Mouse (Mus musculus) urinary bladder, postnatal 4 days (tissue): ENCODE results near the gene Dhcr24.

Experiments
- DNase-seq, 2 experiments: peaks; one replicate each; pipeline ENCODE4 v3.0.0; 2021 to 2022; ENCODE audit warnings: low spot score in 2 of 2

Dhcr24 gene

DNA sequence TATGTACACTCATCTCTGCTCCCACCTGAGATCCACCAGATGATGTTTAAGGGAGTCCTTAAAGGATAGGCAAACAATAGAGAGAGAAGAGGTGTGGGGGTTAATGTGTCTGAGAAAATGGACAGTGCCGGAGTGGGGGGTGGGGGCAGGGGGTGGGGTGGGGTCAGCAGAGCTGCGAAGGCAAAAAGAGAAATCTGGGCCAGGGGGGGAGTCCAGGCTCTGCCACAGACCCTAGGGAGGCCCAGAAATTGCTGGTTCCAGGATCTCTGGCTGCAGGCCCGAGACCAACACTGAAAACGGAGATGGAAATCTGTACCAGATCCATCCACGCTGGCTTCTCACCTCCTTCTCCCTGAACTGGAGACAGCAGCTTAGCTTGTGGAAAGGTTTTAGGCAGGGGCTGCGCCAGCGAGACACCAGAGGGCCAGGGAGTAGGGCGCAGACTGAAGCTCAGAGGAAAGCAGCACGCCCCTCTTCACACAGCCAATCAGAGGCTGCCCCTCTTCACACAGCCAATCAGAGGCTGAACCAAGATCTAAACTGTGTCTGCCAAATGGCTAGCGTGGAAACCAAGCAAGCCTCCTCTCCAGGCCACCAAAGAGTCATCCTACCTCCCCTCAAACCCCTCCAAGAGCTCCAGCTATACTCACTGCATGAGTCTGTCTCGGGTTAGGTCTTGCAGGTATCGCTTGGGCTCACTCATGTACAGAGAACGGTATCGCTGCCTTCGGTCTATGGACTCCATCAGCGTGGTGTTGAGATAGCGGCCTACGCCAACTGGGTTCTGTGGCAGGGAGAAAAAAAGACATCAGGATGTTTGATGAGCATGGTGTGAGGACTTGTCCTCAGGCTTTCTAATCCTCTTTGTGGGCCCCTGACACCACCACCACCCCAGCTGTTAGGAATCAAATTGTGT lies 46.1 kb downstream of the Dhcr24 start:
- DNase-seq: no peak

DNA sequence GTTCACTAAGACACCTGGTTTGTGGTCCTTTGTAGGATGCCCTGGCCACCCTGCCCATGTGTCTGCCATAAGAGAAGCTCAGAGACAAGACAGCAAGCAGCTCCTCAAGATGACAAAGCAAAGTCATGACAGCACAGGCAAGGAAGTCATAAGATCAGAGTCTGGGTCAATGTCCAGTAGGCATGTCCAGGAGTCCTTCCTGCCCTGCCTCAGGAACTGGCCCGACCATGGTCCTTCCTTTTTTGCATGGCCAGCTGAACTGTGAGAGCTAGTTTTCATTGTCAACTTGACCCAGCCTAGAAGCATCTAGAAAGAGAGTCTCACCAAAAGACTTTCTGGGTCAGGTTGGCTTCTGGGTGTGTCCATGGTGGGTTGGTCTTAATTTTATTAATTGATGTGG lies 47.1 kb downstream of the Dhcr24 start:
- no peak for DNase-seq

DNA sequence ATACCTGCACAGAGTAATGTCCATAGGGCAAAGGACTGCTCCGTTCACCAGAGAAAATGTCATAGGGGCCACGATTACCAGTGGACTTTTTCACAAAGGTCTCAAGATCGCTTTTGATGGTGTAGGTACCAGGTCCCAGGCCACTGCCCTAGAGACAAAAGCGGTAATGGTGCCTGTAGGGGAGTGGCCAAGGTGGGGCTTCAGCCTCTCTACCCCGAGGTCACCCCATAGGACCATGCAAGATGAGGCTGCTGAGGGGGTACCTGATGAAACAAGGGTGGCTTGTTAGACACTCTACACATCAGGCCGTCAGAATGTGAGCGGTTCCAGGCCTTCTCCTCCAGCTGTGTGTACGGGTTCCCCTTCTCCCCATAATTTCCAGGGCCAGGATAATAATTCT lies 52.3 kb downstream of the Dhcr24 start:
- no peak for DNase-seq

DNA sequence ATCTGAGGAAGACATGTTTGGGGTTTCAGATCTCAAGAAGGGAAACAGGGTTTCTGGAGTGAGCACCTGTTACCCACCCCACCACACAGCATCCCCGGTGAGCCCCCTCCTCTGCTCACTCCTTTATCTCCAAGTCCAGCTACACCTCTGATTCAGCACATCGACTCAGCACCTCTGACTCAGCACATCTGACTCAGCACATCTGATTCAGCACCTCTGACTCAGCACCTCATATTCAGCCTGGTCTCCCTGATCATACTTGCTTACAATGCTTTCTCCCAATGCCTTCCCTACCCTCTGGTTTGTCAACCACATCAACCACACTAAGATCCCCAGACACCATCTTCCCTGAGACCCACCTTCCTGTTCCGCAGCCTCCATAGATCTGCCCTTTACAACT lies 52.7 kb downstream of the Dhcr24 start:
- DNase-seq: no peak

DNA sequence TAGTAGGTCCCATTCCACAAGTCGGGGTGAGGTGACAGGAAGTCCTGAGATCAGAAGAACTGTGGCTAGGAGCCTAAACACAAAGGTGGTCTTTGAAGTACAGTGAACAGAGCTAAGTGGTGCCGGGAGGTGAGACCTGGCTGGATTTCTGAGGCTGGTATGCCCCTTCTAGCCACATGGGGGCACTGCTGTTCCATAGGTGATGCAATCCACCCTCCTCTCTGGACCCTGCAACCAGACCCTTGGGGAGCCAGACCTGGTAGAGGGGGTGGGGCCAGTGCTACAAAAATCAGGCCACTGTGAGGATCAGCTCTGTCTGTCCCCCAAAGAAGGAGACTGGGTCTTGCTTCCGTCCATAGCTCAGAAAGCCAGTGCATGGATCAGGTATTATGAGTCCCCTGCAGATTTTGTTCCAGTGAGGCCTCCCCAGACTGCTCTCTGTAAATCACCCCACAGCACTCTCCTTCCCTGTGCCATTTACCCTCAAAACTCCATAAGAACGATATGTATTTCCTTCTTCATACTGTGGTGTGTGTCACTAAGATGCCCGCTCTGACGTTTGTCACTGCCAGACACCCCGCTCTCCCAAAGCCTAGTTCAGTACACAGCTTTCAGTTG lies 53.5 kb downstream of the Dhcr24 start:
- peak; percentile 36 to 78 for DNase-seq

DNA sequence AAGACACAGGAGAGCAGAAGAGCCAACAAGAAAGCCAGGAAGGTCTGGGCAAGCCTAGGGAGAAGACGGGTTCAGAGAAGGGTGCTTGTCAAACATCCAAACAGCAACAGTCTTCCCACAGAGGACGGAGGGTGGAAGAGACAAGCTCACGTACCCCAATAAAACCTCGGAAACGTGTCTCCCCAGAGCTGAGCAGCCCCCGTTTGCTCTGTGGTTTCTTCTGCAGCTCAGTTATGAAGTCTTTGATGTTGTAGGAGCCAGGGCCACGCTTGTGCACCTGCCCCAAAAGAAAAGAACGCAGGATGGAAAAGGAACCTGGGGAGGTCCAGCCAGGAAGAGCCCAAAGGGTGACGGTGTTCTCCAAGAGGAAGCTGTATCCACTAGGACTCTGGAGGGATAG lies 54.0 kb downstream of the Dhcr24 start:
- DNase-seq: no peak

DNA sequence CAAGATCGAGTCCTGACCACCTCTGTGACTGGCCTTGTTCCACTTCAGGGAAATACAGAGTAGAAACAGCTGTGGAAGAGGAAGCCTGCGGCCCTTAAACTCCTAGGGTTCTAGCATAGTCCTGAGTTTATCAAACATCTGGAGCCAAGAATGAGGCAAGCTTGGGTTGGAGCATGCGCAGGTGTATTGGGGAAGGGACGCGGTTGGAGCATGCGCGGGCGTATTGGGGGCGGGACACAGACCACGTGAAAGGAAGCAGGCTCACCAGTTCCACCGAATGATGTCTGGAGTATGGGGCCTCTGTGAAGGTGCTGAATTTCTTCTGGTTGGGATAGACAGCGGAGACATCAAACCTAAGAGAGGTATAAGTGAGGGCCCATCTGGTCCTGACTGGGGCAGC lies 54.8 kb downstream of the Dhcr24 start:
- no peak for DNase-seq

DNA sequence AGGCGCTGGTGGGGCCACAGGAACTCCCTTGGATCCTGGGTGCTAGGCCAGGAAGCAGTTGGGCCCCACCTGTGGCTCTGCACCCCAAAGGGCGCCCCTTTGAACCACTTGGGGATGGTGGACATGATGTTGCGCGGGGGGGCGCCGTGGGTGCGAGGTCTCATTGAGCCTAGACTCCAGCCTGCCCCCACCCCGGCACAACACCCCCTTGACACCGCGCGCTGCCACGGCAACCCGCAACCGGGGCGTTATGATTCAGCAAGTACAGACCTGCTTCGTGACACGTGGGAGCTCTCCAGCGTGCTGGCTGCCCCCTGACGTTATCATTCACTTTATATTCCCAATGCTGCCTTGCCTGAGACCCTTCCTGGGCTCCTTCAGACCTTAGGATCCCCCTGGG lies 56.2 kb downstream of the Dhcr24 start, which contains the start of gene Lexm:
TSS of gene Lexm (minus strand) at position 186 of the 400 bp plus-strand sequence.
- no peak for DNase-seq

DNA sequence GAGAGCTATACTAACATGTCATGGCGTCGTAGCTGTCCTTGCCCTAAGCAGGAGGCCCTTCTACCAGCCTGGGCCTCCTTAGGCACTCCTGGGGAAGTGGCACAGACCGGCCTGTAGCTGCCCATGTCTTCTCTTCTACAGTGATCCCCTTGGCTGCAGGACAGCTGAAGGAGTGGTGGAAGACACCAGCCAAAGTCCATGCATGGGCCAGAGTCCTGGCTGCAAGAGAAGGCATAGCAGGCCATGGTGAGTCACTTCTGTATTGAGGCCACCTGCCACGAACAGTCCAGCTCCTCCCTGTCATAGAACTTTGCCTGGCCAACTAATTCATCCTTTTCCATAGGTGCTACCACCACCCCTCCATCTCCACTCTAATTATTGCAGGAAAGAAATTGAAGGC lies 58.1 kb downstream of the Dhcr24 start:
- DNase-seq: no peak

DNA sequence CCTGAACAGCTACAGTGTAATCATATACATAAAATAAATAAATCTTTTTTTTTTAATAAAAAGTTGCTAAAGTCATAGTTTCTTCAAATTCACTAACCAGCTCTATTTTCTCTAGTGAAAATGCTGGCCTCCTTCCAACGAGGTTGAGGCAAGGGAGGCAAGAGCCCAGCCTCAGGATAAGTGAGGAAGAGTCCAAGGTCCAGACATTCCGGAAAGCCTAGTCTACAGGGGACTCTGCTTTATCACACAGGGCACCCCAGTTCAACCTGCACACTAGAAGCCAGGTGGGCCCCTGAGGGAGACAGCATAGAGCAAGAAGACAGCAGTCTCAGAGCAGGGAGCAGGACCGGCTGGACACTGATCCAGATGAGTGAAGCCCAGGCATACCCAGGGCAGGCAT lies 60.6 kb downstream of the Dhcr24 start:
- no peak for DNase-seq

DNA sequence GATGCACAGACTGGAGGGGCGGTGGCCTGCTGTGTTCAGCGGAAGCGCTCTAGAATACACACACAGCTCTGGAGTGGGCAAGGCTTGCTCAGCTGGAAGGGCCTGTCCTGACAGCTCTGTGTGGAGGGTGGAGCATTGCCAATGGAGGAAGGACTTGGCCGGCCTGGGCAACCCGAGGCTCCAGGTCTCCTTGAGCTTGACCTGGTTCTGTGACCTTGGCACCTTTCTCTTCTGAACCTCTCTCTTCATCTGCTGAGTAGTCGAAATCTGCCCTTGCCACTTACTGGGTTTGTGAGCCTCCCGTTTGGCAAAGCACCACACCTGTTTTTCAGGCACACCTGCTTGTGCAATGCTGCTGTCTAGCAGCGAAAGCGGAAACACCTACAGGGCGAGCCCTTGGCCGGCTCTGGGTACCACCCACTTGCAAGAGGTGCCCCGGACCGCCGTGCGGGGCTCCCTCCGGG lies 61.2 kb downstream of the Dhcr24 start, which contains the start of gene Ttc22:
TSS of gene Ttc22 (plus strand) at position 403 of the 464 bp plus-strand sequence.
- peak in 1 of 2 experiments; percentile 31 for DNase-seq

DNA sequence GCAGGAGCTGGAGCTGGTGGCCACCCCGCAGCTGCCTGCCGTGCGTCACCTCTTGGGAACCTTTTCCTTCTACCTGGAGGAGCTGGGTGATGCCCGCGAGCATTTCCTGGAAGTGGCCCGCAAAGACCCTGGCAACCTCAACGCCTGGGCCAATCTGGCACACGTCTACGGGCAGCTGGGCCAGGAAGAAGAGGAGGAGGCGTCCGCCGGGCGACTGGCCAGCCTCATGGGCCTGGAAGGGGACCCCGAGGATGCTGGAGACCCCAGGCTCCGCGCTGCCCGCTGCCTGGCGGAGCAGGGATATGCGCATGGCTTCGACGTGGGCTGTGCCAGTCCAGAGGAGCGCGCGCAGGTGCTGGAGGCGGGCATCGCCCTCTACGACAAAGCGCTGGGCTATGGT lies 61.9 kb downstream of the Dhcr24 start:
- DNase-seq: no peak

DNA sequence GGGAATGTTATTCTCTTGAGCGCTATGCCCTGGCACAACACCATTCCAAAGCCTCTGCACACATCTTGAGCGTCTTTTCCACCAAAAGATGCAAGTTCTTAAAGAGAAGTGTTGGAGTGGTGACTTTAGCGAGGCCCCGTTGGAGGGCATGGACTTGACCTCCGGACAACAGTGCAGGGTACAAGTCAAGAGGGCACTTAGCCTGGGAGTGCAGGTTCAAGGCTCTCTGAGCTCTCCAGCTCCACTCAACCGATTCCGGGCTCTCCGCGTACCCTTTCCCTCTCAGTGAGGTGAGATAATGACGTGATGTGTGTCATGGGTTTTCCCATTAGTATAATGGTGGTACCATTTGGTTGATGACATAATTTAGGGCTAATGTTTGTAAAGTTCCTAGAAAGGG lies 63.4 kb downstream of the Dhcr24 start:
- no peak for DNase-seq

DNA sequence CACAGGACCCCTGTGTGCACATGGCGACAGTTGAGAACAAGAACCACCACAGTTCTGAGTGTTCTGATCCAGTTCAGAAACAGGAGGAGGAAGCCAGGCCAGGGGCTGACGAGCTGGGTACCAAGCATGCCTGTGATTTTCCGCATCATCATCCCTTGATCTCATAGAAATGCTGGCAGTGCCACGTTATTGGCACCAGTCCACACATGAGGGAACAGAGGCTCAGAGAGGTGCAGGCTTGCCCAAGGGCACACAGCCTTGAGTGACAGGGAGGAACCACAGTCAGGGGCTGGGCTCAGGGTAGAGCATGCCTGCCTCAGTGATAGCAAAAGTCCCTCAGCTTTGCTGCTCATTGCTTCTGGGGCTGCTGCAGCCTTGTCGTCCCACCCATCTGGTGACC lies 67.0 kb downstream of the Dhcr24 start:
- no peak for DNase-seq

DNA sequence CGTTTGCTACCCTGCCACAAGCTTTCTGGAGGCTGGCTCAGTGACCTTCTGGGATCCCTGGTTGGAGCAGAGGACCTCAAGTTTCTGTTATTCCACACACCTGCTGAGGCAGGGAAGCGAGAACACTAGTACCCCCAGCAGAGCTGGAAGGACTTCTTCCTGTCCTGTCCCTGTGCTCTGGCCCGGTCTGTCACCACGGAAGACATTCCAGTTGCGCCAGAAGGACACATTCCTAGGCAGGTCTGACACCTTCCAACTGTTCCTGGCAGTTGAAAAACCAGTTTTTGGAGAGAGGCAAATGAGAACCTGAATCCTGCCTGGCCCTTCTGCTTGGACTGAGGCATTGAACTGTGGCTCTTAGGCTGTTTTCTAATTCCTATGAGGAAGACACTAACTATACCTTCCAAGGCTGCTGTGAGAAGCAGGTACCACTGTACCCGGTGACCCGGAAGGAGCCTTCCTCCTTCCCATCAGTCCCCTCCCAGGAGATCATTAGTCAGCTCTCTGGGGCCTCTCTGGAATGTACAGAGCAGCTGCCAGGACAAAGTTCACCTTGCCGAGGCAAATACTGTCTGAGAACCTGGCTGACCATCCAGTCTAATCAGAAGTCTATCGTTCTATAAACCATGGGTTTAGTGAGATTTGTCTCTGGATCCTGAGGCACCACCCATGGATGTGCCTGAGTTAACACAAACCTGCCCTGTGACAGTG lies 68.0 kb downstream of the Dhcr24 start:
- no peak for DNase-seq

DNA sequence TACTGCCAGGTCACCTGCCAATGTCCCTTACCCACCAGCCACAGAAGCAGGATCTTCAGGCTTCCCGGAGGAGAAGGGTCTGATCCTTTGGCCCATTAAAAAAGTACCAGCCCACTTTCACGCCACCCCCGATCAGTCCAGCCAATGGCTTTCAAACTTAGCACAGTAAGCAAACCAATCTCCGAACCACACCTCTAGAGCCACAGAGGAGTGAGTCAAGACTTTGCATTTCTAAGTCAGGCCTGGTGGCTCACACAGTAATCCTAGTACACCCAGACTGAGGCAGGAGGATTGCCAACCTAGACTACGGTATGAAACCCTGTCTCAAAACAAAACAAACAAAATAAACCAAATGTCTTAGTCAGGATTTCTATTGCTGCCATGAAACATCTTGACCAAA lies 68.5 kb downstream of the Dhcr24 start:
- DNase-seq: no peak

DNA sequence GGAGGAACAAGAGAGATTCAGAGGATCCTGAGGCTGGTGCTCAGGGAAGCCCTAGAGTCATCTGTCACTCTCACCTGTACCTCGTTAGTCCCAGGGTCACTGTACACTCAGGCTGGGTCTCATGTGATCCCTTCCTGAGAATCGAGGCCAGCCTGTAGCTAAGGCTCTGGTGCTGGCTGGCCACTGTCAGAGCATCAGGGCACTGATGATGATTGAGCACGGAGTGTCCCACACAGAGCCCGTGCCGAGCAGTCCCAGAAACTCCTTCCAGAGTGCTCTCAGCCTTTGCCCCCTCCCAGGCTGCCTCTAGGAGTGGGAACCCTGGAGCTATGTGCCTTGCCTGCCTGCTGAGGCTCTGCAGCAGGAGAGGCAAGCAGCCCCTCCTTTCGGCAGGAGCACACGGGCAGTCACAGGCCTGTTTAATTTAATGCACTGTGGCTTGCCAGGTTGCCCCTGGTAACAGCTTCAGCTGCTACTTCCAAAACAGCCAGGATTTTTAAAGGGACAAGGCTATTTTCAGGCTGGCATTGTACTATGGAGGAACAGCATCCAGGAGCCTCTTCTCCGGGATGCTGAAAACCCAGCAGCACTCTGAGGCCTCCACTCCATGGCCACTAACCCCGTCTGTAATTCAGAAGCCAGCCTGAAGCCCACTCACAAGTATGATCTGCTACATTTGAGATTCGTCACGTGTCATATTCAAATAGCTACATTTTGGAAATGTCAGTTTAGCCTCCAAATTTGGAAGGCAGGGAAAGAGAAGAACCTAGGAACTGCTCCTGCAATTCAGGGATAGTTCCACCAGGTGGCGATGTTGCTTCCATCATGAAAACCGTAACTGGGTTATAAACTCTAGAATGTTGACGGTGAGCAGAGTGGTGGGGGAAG lies 69.7 kb downstream of the Dhcr24 start:
- DNase-seq: no peak

DNA sequence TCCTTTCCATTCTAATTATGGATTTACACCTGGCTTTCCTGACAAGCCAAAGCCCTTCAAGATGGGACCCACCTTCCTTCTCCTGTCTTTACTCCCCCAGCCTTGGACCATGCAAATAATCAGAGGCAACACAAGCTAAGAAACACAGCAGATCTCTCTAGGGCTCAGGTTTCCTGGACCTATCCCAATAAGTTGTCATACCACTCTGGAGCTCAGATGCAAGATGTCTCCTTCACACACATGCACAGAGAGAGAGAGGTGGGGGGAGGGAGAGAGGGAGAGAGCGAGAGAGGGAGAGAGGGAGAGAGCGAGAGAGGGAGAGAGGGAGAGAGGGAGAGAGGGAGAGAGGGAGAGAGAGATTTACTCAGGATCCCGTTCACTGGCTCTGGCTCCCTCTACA lies 71.5 kb downstream of the Dhcr24 start:
- DNase-seq: no peak

DNA sequence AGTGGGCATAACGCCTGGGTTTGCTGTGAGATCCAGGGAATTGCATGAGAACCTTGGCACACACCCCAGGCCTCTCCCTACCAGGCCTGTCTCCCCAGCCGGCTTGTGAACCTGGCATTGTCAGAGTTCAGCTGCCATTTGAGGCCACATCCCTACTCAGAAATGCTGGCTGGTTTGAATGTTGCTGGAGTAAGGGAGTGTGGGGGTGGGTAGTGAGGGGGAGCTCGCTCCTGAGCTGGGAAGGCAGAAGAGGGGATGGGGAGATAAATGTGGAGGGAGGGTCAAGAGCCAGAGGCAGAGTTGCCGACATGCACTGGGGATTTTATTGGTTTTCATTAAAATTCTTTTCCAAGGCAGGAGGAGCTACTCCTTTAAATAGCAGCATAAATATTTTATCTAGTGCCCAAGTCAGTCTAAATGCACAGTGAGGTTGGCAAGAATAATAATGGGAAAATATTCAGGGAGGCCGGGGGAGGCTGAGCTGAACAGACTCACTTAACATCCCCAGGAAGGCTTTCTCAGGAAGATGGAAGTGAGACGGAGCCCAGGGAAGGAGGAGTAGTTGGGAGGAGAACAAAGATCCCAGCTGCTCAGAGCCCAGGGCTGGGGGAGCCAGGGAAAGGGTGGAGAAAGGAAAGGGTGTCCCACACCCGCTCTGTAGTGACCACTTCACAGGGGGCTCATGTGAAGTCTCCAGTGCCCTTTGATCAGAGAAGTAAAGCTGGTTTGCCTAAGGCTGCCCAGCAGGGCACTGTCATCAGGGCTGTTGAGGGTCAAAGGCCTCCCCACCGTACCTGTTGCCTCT lies 72.6 kb downstream of the Dhcr24 start:
- no peak for DNase-seq

DNA sequence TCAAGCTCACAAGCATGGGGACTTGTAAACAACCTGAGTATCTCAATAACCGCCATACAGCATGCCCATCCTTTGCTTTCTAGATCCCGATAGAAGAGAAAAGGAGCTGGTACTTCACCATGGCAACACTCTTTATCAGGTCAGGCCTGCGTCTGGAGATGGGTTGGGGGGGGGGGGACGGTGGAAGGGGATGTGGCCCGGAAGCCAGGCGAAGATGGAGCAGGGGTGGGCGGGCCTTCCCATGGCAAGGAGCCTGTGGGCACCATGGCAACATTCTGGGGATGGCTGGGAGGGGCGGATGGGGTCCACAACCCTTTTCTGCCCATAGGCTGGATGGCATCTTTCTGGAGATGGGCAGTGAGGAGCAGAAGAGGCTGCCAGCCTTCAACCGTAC lies 73.2 kb downstream of the Dhcr24 start:
- no peak for DNase-seq
